Mouse (Mus musculus): ENCODE measurements at regions not wholly inside any gene's neighbourhood (a gene's known extent, or its start where the extent isn't known, plus 50 kb on each side); places are given as distances from the start of the nearest gene placed in this dataset.

DNA sequence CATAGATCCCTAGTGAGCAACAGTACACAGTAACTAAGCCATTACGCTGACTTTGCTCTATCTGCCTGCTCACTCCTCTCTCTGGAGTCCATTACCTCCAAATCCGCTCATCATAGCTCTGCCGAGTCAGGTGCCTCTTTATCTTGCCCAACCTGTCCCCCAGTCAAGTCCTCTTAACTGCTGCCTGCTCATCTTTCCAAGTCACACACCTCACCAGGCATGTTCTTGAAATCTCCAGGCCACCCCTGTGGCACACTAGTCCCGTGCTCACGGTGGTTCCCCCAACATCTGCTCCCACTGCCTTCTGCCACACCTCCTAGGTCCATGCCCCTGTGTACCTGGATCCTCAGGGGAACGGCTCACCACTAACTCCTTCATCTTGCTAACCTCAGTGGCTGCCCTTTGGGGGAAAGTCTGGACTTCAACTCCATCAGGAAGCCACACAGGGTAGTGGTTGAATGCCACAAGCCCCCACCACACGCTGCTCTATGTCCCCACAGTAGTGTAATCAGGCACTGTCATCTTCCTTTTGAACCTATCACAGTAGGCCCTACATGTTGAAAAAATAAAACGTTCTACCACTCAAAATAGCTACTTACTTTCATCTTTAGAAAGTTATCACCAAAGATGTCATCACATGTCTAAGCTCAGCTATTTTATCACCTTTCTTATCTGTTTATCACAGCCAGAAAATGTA is 126.3 kb upstream of the Klf14 start:
- no peak for DNase-seq

DNA sequence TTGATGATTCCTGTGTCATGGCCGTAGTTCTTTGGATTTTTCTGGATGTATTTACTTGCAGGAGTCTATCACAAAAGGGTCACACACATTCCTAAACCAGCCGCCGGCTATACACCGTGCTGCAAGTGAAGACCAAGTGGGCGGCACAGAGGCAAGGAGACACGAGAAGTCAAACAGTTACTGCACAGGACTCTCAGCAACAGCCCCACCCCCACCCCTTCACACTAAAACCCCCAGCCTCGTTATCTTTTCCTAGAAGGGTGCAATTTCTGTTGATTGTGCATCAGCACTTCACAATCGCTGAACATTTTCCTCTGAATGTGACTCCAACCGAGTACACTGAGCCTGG is 126.9 kb upstream of the Klf14 start:
- no peak for DNase-seq

GRCm38 (mm10) chr6:31086283-31086682 is 127.4 kb upstream of the Klf14 start:
- DNase-seq: no peak

GRCm38 (mm10) chr6:31086798-31087360 is 128.0 kb upstream of the Klf14 start:
- no peak for DNase-seq

DNA sequence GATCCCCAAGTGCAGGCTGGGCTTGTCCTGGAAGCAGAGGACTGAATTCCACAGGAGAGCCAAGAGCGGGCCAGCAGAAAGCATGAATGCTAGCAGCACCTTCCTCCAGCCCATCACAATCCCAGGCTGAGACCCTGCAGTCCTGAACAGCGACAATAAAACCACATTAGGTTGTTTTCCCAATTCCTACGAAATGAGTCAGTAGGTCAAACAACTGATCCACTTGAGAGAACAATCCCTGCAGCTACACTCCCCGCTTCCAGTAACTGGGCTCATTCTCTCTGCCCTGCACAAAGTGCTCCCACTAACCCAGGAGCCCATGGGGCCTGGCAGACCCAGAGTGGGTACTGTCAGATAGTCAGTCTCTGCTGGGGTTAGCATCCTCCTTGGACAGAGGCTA is 128.6 kb upstream of the Klf14 start:
- DNase-seq: no peak

DNA sequence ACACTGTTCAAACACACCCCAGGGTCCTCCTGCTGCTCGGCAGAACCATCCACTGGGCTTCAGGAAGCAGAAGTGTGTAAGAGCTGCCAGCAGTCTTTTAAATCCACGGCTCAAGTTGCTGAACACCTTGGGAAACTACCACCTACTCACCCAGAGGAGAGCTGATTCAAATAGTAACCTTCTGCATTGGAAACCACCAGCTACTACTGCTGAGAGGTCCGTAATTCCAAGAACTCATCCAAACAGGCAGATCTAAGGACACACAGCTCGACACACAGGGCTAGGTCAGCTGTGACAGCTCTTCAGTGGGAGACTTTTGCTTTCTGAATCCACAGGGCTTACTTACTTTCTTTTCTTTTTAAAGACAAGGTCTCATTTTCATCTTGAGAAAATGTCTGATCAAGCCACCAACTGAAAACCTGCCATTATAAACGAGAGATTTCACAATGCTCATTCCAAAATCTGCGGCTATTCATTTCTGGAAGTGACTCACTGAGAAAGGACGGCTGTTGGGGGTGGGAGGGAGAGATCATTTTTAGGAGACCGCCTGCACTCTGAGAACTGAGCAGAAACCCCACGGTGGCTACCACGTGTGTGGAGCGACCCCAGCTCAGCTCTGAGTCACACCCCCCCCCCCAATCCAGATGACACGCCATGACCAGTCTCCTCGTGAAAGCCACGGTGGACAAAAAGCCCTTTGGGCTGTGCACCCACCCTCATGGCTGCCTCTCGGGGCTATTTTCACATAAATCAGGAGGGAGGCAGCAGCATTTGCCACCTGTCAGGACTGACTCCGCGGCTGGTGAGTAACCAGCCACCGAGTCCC is 129.5 kb upstream of the Klf14 start:
- DNase-seq: peak in 1 of 2 experiments; percentile 69

GRCm38 (mm10) chr6:31088973-31089368 is 130.1 kb upstream of the Klf14 start:
- no peak for DNase-seq

GRCm38 (mm10) chr6:31090288-31090687 is 131.4 kb upstream of the Klf14 start:
- DNase-seq: no peak

DNA sequence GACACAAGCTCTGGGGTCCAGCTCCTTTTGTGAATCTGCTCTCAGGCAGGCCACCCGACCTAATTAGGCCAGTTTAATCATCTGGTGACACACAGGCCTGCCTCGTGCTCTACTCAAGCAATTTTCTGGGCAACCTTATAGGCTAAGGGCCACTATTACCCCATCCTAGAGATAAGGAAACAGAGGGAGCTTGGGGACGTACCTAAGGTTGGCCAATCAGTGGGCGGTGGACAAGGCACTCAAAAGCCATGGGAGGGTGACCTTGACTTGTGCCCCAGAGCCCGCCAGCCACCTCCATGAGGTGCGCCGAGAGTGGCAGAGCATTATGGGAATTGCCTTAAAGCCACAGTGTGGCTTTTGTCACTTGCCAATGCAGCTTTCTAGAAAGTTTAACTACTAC is 131.9 kb upstream of the Klf14 start:
- DNase-seq: peak in 1 of 2 experiments; percentile 72

GRCm38 (mm10) chr6:31092324-31092723 is 133.4 kb upstream of the Klf14 start:
- DNase-seq: peak in 1 of 2 experiments; percentile 76

DNA sequence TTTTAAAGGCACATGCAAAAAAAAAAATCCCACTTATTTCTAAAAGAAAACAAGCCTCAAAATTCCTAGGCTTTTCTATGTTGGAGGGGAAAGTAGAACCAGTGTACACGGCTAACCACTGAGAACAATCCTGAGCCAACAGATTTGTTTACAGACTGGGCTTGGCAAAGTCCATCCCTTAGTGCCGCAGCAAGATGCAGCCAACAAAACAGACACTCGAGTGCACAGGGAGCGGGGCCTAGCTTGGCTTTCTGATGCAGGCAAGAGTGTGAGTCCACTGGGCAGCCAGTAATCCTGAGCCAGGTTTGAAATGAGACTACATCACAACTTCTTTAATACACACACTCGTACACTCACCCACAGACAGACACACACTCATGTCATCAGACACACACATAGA is 133.9 kb upstream of the Klf14 start:
- no peak for DNase-seq

- DNase-seq: no peak
Measured at GRCm38 (mm10) chr6:31095943-31096714, 137.3 kb upstream of the Klf14 start.

- no peak for DNase-seq
Measured at GRCm38 (mm10) chr6:31096787-31097186, 137.9 kb upstream of the Klf14 start.

- no peak for DNase-seq
Measured at GRCm38 (mm10) chr6:31097254-31097653, 138.4 kb upstream of the Klf14 start.

DNA sequence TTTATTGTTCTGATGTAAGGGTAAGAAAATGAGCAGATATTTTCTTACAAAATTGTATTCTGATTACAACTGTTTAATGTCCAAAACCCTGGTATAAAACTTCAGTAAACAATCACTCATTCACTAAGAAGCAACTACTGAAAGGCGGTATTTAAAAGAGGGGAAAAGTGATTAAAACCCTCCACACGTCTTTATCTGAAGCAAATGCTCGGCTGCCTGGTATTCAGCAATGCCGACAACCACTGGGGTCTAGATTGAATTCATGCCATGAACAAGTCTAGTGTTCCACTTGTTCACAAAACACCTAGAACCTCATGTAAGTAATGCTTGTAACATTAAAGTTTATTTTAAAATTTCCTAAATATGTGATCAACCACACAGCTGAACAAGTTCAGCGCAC is 139.2 kb upstream of the Klf14 start:
- no peak for DNase-seq

DNA sequence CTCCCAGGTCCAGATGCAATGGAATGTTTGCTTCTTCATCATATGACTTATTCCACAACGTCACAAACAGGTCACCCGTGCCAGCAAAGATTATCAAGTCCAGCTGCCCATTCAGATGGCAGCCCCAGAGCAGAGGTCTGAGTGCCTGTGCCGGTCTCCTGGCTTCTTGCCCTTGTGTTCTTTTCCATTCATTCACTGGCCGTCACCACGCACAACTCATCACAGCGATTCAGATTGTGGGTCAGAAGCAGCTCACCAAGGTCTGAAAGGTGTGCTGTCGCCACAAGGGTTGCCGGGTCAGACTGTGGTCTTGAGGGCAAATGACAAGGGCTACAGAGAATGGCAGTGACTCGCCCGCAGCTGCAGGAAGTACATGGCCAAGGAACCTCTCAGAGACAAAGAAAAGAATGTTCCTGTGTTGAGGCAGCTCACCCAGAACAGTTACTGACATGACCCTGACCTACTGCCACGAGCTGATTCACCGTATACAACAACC is 141.3 kb upstream of the Klf14 start:
- peak in 1 of 2 experiments; percentile 77 for DNase-seq

DNA sequence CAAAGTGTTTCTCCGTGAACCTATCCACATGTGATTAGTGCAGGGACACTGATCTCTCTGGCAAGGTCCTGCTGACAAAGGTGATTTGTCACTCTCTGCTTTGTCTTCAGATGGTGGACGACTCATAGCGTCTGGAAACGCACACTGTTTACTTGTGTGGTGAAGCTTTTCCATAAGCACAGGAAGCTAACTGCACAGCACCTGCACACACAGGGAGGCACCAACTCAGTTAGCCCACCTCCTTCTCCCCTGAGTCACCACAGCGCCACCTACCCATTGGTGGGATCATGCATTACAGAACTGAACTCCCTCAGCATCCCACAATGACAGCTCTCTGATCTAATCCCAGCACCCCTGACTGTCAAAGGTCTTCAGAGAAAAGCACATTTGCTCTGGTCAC is 141.9 kb upstream of the Klf14 start:
- DNase-seq: no peak

GRCm38 (mm10) chr6:31106144-31106836 is 147.4 kb upstream of the Klf14 start:
- DNase-seq: no peak

DNA sequence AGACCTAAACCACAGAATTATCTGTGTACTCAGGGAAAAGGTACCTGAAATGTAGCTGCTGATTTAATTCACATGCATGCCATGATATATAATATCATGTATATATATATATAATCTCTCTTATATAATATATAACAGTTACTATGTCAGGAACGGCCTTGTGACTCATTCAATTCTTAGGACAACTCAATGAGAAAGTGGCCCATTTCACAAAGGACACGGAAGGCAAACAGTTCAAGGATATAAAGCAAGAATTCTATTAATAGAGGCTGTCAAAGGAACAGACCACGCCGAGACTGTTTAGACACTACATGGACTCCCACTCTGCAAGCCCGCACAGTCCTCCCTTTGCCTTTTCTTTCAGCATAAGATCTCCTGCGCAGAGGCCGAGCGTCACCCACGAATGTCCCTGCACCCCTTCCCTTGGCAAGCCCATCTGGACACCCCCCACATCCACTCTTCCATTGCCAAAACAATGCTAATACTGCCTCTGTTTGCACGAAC is 148.0 kb upstream of the Klf14 start:
- no peak for DNase-seq

DNA sequence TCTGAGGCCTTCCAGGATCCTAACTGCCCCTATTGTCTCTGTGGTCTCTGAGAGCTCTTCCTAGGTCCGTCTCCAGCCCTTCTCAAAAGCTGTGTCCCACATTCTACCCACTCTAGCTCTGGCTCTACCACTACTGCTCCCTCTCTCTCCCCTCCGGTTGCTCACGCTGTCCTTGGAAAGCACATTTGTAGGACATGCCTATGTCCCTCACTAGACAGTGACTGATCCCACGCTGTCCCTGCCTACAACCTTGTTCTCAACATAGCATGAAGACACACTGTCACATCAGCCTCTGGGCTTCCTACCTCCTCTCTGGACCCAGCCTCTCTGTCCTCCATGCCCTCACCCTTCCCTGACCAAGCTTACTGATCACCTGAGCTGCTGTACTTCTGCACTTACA is 148.5 kb upstream of the Klf14 start:
- no peak for DNase-seq

GRCm38 (mm10) chr6:31107916-31108685 is 149.2 kb upstream of the Klf14 start:
- no peak for DNase-seq
